Mouse (Mus musculus) hindbrain, embryonic 15.5 days (tissue): ENCODE data around the gene Mkln1. TPM values are rescaled to one million over a fixed set of nuclear protein-coding genes. Genes with fewer than 3 reads are reported as not detected.

Experiments used
- ATAC-seq: fragments of 200-750 bp; cut with Nextera tagmentation; 2 replicates; pipeline ENCODE4 v1.8.0; 2017; ENCODE audit warnings: low read depth, moderate number of reproducible peaks, moderate TSS enrichment; ENCODE audit not compliant: low FRiP score
- H3K27ac ChIP-seq: fragments of 300-500 bp; sonication (generic); replicated peaks from 2 replicates; pipeline ENCODE4 v1.5.1; 2015; ENCODE audit warnings: mild to moderate bottlenecking, inconsistent platforms
- H3K27me3 ChIP-seq: fragments of 300-500 bp; sonication (generic); 2 replicates; pipeline ENCODE4 v1.6.1; 2015; ENCODE audit warnings: control low read depth, inconsistent platforms
- H3K36me3 ChIP-seq: fragments of 300-500 bp; sonication (generic); 2 replicates; pipeline ENCODE4 v1.6.1; 2015; ENCODE audit warnings: control low read depth, inconsistent platforms
- H3K4me1 ChIP-seq: fragments of 300-500 bp; sonication (generic); replicated peaks from 2 replicates; pipeline ENCODE4 v1.6.1; 2015; ENCODE audit warnings: control low read depth, inconsistent platforms
- H3K4me2 ChIP-seq: fragments of 300-500 bp; sonication (generic); 2 replicates; pipeline ENCODE4 v1.6.1; 2015; ENCODE audit warnings: moderate library complexity, mild to moderate bottlenecking, inconsistent platforms
- H3K4me3 ChIP-seq: fragments of 300-500 bp; sonication (generic); 2 replicates; pipeline ENCODE4 v1.5.1; 2015; ENCODE audit warnings: mild to moderate bottlenecking, inconsistent platforms
- H3K9ac ChIP-seq: fragments of 300-500 bp; sonication (generic); 2 replicates; pipeline ENCODE4 v1.6.1; 2015; ENCODE audit warnings: inconsistent platforms
- H3K9me3 ChIP-seq: fragments of 300-500 bp; sonication (generic); 2 replicates; pipeline ENCODE4 v1.6.1; 2016; ENCODE audit warnings: control low read depth, inconsistent platforms
- WGBS: fragments of 180-500 bp; shearing (Covaris S2); methylation state at CpG from one replicate; pipeline ENCODE4 v1.1.7; 2015; 5-methylcytosine and 5-hydroxymethylcytosine counted together
- polyA plus RNA-seq: library from polyadenylated mRNA; unstranded; fragments of >200 nt; fragmentation: Nextera tagmentation; extraction: Ambion mirVana; gene quantifications from 2 replicates; pipeline ENCODE4 v1.2.1, GENCODE M21; 2015

Gene Mkln1
- polyA plus RNA-seq, 1 experiment from 2014 or later: 120 TPM

GRCm38 (mm10) chr6:31489950-31490349 lies 91.4 kb downstream of the Mkln1 start:
- H3K27me3 ChIP-seq: no peaks in the 10 kb centered on the region
- no peak overlapping the region for H3K4me2 ChIP-seq
- H3K4me1 ChIP-seq: no peaks in the 10 kb centered on the region
- 94% methylated on average over 7 of the region's 7 CpGs for WGBS
- ATAC-seq: no peak
- H3K27ac ChIP-seq: no peak overlapping the region
- H3K9ac ChIP-seq: no peak overlapping the region
- no peak overlapping the region for H3K4me3 ChIP-seq
- H3K36me3 ChIP-seq: peaks cover 7% of the 10 kb centered on the region; the same call in 1 of the 2 replicates
- H3K9me3 ChIP-seq: no peaks in the 10 kb centered on the region

DNA sequence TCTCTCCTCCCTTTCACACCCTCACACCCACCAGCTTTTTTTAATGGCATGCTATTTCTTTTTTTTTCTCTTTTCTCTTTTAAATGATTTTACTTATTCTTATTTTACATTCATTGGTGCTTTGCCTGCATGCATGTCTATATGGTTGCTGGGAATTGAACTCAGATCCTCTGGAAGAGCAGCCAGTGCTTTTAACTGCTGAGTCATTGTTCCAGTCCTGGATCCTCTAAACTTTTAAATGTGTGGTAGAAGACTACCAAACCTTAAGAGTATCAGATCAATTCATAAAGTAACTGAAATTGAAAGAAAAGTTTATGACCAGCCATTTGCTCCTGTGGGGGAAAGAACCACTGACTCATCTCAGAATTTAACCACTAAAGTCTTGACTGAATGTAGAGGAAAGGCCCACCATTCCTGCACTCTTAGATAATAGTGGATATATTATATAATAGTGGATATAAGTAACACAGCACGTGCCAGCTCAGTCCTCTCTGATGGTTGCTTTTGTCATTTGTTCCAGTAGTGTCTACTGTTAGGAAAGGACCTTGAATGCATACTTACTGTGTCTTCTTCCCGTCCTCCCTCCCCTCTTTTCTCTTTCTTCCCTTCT lies 96.7 kb downstream of the Mkln1 start:
- Histone ChIP-seq H3K27ac (no peak overlapping the region), H3K27me3 (no peaks in the 10 kb centered on the region), H3K9me3 (no peaks in the 10 kb centered on the region), H3K4me2 (no peak overlapping the region), H3K4me1 (no peaks in the 10 kb centered on the region), H3K4me3 (no peak overlapping the region), H3K9ac (no peak overlapping the region), H3K36me3 (peaks cover 18% of the 10 kb centered on the region)
- ATAC-seq: no peak
- 78% methylated on average over 2 of the region's 2 CpGs for WGBS

- no peak overlapping the region for H3K4me2 ChIP-seq
- H3K27ac ChIP-seq: no peak overlapping the region
- H3K9me3 ChIP-seq: no peaks in the 10 kb centered on the region
- WGBS: 78% methylated on average over 2 of the region's 2 CpGs
- H3K36me3 ChIP-seq: peaks cover 15% of the 10 kb centered on the region
- no peak overlapping the region for H3K4me3 ChIP-seq
- H3K4me1 ChIP-seq: no peaks in the 10 kb centered on the region
- no peaks in the 10 kb centered on the region for H3K27me3 ChIP-seq
- H3K9ac ChIP-seq: no peak overlapping the region
- ATAC-seq: no peak
These were observed 97.7 kb downstream of the Mkln1 start for GRCm38 (mm10) chr6:31496227-31496626.

- 87% methylated on average over 10 of the region's 10 CpGs for WGBS
- no peak overlapping the region for H3K9ac ChIP-seq
- H3K27ac ChIP-seq: no peak overlapping the region
- H3K4me1 ChIP-seq: no peaks in the 10 kb centered on the region
- H3K36me3 ChIP-seq: peaks cover 24% of the 10 kb centered on the region
- no peak overlapping the region for H3K4me3 ChIP-seq
- no peak overlapping the region for H3K4me2 ChIP-seq
- no peaks in the 10 kb centered on the region for H3K9me3 ChIP-seq
- H3K27me3 ChIP-seq: no peaks in the 10 kb centered on the region
- ATAC-seq: no peak
These were observed 101.3 kb downstream of the Mkln1 start for GRCm38 (mm10) chr6:31499836-31500235.

GRCm38 (mm10) chr6:31500260-31500659 lies 101.7 kb downstream of the Mkln1 start:
- Histone ChIP-seq H3K4me1 (no peaks in the 10 kb centered on the region), H3K9ac (no peak overlapping the region), H3K27me3 (no peaks in the 10 kb centered on the region), H3K36me3 (peaks cover 24% of the 10 kb centered on the region), H3K4me3 (no peak overlapping the region), H3K9me3 (no peaks in the 10 kb centered on the region), H3K4me2 (no peak overlapping the region), H3K27ac (no peak overlapping the region)
- no peak for ATAC-seq
- WGBS: 65% methylated on average over 2 of the region's 2 CpGs

DNA sequence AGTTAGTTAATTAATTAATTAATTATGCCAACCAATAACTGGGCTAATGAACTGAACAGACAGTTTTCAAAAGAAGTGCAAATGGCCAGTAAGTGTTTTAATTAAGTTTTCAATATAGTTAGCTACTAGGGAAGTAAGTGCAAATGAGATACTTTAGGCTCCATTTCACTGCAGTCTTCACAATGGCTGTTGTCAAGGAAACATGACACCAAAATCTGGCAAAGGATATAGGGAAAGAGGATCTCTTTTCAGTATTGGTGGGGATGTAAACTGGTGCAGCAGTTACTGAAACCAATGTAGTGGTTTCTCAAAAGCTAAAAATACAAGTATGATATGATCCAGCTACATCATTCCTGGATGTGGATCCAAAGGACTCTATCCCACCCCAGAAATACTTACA lies 102.2 kb downstream of the Mkln1 start:
- Histone ChIP-seq H3K4me1 (no peaks in the 10 kb centered on the region), H3K27ac (0 out of 2 replicates have a peak overlapping the region, but pooled peaks have one; percentile 34), H3K36me3 (peaks cover 24% of the 10 kb centered on the region), H3K9me3 (no peaks in the 10 kb centered on the region), H3K27me3 (no peaks in the 10 kb centered on the region), H3K4me2 (no peak overlapping the region), H3K4me3 (no peak overlapping the region), H3K9ac (no peak overlapping the region)
- ATAC-seq: no peak

DNA sequence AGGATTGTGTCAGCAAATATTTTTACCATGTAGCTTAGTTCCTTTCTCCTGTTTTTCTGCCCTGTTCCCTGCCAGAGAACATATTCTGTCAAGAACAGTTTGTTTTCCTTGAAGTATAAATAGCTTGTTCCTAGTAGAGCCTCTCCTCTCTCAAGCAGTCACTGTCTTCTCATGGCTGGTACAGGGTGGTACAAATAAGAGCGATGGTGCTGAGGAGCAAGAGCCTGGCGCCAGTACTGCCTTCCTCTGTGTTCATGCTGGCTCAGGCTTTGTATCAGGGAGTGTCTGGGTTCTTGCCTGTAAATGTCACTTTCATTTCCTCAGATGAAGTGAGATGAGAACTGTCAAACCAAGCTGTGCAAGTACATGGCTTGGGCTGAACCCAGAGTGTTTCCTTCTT lies 104.1 kb downstream of the Mkln1 start:
- 92% methylated on average over 2 of the region's 2 CpGs for WGBS
- no peak overlapping the region for H3K4me3 ChIP-seq
- no peaks in the 10 kb centered on the region for H3K4me1 ChIP-seq
- H3K27me3 ChIP-seq: no peaks in the 10 kb centered on the region
- H3K9ac ChIP-seq: no peak overlapping the region
- H3K4me2 ChIP-seq: no peak overlapping the region
- no peak overlapping the region for H3K27ac ChIP-seq
- no peaks in the 10 kb centered on the region for H3K9me3 ChIP-seq
- H3K36me3 ChIP-seq: peaks cover 15% of the 10 kb centered on the region; the same call in 1 of the 2 replicates
- no peak for ATAC-seq

GRCm38 (mm10) chr6:31513726-31514125 lies 115.2 kb downstream of the Mkln1 start:
- no peaks in the 10 kb centered on the region for H3K27me3 ChIP-seq
- no peak overlapping the region for H3K4me2 ChIP-seq
- no peaks in the 10 kb centered on the region for H3K9me3 ChIP-seq
- H3K27ac ChIP-seq: no peak overlapping the region
- no peak overlapping the region for H3K4me3 ChIP-seq
- H3K9ac ChIP-seq: no peak overlapping the region
- H3K36me3 ChIP-seq: no peaks in the 10 kb centered on the region
- H3K4me1 ChIP-seq: no peaks in the 10 kb centered on the region; the same call in 1 of the 2 replicates
- no peak for ATAC-seq
- 71% methylated on average over 6 of the region's 6 CpGs for WGBS

DNA sequence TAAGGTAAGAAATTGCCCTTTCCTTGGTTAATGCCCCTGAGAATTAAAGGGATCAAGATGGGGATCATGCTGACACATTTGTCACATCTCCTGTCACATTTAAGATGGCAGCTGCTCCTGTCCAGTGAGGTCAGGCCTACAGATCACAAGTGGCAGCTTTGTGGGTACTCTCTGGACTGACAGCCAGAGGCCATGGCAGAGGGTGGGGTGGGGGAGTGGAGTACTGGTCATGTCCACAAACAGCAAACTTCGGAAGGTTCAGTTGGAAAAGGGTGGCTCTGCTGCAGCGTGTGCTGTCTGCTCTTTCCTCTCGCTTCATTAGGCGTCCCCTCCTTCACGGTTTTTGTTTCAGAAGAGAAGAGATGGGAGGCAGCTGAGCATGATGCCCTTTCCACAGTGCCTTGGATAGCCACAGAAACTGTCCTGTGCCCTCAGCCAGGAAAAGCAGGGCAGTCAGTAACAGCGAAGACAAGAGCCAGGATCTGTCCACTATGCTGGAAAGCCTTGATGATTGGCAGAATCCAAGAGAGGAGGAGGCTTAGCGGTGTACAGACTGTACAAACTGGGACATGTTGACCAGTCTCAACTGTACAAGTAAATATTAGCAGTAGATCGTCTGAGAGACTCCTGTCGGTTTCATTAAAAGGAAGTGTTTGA lies 119.3 kb downstream of the Mkln1 start:
- Histone ChIP-seq H3K9me3 (no peaks in the 10 kb centered on the region), H3K9ac (no peak overlapping the region), H3K4me3 (no peak overlapping the region), H3K4me1 (peaks cover 15% of the 10 kb centered on the region), H3K4me2 (no peak overlapping the region), H3K36me3 (0 out of 2 replicates have a peak, but pooled peaks cover 3% of the 10 kb centered on the region), H3K27me3 (no peaks in the 10 kb centered on the region), H3K27ac (no peak overlapping the region)
- WGBS: 61% methylated on average over 9 of the region's 9 CpGs
- ATAC-seq: no peak

DNA sequence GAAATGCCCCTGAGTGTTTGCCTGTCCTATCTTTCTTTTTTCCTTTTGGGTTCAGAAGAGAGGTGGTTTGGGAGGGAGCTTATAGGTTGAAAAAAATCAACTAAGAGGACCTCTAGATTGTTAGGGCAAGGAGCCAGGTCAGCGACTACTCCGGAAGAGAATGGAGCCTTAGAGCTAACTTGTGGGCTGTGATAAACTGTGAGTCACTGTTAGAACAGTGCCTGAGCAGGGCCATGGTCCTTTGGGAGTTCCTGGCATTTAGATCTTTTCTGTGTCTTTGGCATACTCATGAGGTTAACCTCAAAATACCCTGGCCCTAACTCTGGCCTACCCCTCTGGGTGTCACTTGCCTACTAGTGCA lies 119.8 kb downstream of the Mkln1 start:
- Histone ChIP-seq H3K4me2 (no peak overlapping the region), H3K27ac (no peak overlapping the region), H3K27me3 (no peaks in the 10 kb centered on the region), H3K9ac (no peak overlapping the region), H3K4me3 (no peak overlapping the region), H3K9me3 (no peaks in the 10 kb centered on the region), H3K36me3 (0 out of 2 replicates have a peak, but pooled peaks cover 4% of the 10 kb centered on the region), H3K4me1 (peaks cover 20% of the 10 kb centered on the region)
- ATAC-seq: no peak
- WGBS: 73% methylated on average over 2 of the region's 2 CpGs

- Histone ChIP-seq H3K36me3 (peaks cover 4% of the 10 kb centered on the region; the same call in 1 of the 2 replicates), H3K9ac (no peak overlapping the region), H3K4me3 (no peak overlapping the region), H3K4me2 (no peak overlapping the region), H3K9me3 (no peaks in the 10 kb centered on the region), H3K4me1 (peaks cover 24% of the 10 kb centered on the region), H3K27ac (no peak overlapping the region), H3K27me3 (no peaks in the 10 kb centered on the region)
- no peak for ATAC-seq
- WGBS: 72% methylated on average over 8 of the region's 8 CpGs
These were observed 120.5 kb downstream of the Mkln1 start for GRCm38 (mm10) chr6:31519001-31519471.

DNA sequence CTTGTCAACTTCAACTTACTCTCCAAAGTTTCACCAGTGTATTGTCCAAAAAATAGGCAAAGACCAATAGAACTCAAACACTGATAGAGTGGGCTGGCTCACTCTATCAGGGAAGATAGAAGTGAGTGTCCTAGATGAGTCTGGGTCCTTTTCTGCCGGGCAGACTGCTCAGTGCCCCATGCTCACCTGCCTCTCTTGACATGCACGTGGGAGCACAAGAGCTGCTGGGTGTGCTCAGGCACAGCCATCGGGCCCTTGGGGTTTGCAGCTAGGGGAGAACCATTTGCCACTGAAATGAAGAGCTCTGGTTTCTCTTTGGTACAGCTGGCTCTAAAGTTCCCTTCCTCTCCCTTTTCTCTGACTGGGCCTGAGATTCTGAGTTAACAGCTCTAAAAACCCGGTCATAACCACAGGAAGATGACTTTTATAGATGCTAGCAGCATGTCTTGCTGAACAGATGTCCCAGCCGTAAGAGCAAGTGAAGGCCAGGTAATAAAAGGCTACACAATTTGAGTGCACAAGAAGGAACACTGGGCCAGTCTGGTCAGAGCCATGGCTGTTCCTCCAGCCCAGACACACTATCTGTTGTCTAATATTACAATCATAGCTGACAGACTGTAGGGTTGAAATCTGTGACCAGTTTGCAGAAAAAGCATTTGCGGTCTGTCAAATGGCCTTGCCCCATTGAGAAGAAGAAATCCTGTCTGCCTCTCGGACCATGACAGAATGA lies 122.1 kb downstream of the Mkln1 start:
- H3K9me3 ChIP-seq: no peaks in the 10 kb centered on the region
- H3K9ac ChIP-seq: no peak overlapping the region
- WGBS: 72% methylated on average over 7 of the region's 7 CpGs
- no peak overlapping the region for H3K4me3 ChIP-seq
- H3K36me3 ChIP-seq: peaks cover 7% of the 10 kb centered on the region; the same call in 1 of the 2 replicates
- H3K4me2 ChIP-seq: no peak overlapping the region
- H3K4me1 ChIP-seq: peaks cover 24% of the 10 kb centered on the region
- no peak for ATAC-seq
- no peaks in the 10 kb centered on the region for H3K27me3 ChIP-seq
- peak overlapping the region; percentile 39; the same call in 1 of the 2 replicates for H3K27ac ChIP-seq
